Mouse (Mus musculus) small intestine, adult 2 months (tissue): ENCODE measurements at regions not wholly inside any gene's neighbourhood (a gene's known extent, or its start where the extent isn't known, plus 50 kb on each side); places are given as distances from the start of the nearest gene placed in this dataset.
"Not testable (repeated sequence)": the region's sequence is repeated elsewhere in the genome, so short reads cannot be mapped to it uniquely, and the experiment has no call there.

Experiments used
- CTCF ChIP-seq: fragments of 200-500 bp; IDR thresholded peaks from 2 replicates; pipeline ENCODE4 v1.5.1; 2012; ENCODE audit warnings: low read depth, mild to moderate bottlenecking, control low read depth, inconsistent platforms, low read length, moderate library complexity, mixed read lengths; ENCODE audit not compliant: insufficient replicate concordance, insufficient read length; ENCODE audit errors: extremely low read depth
- POLR2A ChIP-seq: fragments of 200-500 bp; IDR thresholded peaks from 2 replicates; pipeline ENCODE4 v1.6.1; 2012; ENCODE audit warnings: low read depth, mild to moderate bottlenecking, control low read depth, inconsistent platforms, low read length, moderate library complexity

DNA sequence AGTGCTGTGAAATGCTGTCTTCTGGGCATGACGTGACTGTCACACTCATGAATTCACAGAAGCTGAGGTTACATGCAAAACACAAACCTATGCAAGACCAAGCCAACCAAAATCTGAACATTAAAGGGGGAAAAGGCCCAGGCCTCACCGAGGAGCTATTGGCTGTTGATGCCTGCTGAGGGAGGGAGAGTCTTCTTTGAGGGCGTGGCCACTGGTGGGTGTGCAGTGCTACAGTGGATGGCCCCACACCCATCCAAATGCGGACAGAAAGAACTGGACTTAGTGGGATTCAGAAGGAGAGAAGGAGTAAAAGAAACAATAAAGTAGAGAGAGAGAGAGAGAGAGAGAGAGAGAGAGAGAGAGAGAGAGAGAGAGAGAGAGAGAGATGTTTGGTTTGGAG lies 843.6 kb upstream of the Olfr1507 start:
- not testable (repeated sequence) for TF ChIP-seq POLR2A, CTCF
